Mouse (Mus musculus) olfactory bulb, adult 2 months (tissue): ENCODE measurements at regions not wholly inside any gene's neighbourhood (a gene's known extent, or its start where the extent isn't known, plus 50 kb on each side); places are given as distances from the start of the nearest gene placed in this dataset.

Source experiments
- H3K27ac ChIP-seq: fragments of 200-500 bp; 2 replicates; pipeline ENCODE4 v1.5.1; 2012; ENCODE audit warnings: low read depth, low read length; ENCODE audit not compliant: insufficient read depth
- H3K4me1 ChIP-seq: fragments of 200-500 bp; 2 replicates; pipeline ENCODE4 v1.6.1; 2012; ENCODE audit warnings: low read length; ENCODE audit not compliant: control insufficient read depth, insufficient read depth
- H3K4me3 ChIP-seq: fragments of 200-500 bp; 2 replicates; pipeline ENCODE4 v1.5.1; 2012; ENCODE audit warnings: mild to moderate bottlenecking, low read depth, low read length, moderate library complexity; ENCODE audit not compliant: insufficient read depth
- CTCF ChIP-seq: fragments of 200-500 bp; IDR thresholded peaks from 2 replicates; pipeline ENCODE4 v1.5.1; 2012; ENCODE audit warnings: low read depth, mild to moderate bottlenecking, low read length, moderate library complexity; ENCODE audit not compliant: insufficient read depth
- POLR2A ChIP-seq: fragments of 200-500 bp; IDR thresholded peaks from 2 replicates; pipeline ENCODE4 v1.6.1; 2012; ENCODE audit warnings: mild to moderate bottlenecking, low read depth, low read length, moderate library complexity; ENCODE audit not compliant: insufficient read depth
- WGBS: fragments of 180-500 bp; shearing (Covaris S2); methylation state at CpG from one replicate; pipeline ENCODE4 v1.1.7; 2018; 5-methylcytosine and 5-hydroxymethylcytosine counted together

DNA sequence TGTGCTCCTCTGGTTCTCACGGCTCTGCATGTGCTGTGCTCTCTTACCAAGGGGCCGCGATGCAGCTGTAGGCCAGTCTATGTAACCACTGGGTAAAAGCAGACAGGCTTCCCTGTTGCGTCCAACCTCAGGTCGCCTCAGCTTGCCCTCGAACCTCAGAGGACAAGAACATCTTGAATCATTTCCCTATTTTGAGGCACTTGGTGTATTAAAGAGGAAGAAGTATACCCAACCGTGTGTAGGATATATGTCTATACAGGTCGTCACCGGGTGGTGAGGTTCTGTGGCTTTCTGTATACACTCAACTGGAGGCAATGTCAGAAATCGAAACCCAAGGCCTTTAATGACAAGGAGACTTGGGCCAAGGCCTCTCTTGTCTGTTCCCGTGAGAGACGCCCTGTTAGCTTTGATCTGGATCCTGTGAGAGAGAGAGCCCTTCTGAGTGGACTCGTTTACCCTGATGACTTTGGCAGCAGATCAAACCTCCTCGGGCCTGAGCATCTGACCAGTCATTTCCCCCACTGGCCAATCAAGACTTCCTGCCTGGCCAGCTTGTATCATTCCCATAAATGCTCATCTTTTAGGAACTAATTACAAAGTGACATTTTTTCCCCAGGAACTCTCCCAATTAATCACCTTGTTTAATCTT, 135.3 kb downstream of the 1500009L16Rik start:
- 74% methylated on average over 14 of the region's 14 CpGs for WGBS
- no peaks in the 10 kb centered on the region for H3K4me1 ChIP-seq
- H3K27ac ChIP-seq = no peak overlapping the region
- no peak for TF ChIP-seq CTCF
- no peak for TF ChIP-seq POLR2A
- no peak overlapping the region for H3K4me3 ChIP-seq

DNA sequence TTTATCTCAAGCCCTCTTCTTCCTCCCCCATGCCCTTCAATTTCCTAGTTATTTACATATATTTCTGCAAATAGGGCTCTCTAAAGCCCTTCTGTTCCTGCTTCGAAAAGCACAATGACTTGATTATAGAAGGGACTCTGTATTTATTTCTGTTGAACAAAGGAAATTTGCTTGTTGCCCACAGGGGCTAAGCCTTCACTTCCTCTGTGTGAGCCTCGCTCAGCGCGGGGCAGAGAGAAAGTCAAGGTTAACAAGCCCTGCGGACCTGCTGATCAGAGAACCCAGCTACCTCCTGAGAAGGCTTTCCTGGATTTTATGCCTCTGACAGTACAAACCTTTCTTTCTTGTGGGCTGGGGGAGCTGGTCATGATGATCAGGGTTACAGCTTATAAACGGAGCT, 136.0 kb downstream of the 1500009L16Rik start:
- Histone ChIP-seq H3K27ac (no peak overlapping the region), H3K4me3 (no peak overlapping the region), H3K4me1 (no peaks in the 10 kb centered on the region)
- 55% methylated on average over 6 of the region's 6 CpGs for WGBS
- TF ChIP-seq POLR2A (no peak), CTCF (no peak)

GRCm38 (mm10) chr10:83859633-83860032, 137.0 kb downstream of the 1500009L16Rik start:
- WGBS = 78% methylated on average over 4 of the region's 4 CpGs
- no peak for TF ChIP-seq CTCF
- no peak for TF ChIP-seq POLR2A
- Histone ChIP-seq H3K27ac (no peak overlapping the region), H3K4me1 (no peaks in the 10 kb centered on the region), H3K4me3 (no peak overlapping the region)

DNA sequence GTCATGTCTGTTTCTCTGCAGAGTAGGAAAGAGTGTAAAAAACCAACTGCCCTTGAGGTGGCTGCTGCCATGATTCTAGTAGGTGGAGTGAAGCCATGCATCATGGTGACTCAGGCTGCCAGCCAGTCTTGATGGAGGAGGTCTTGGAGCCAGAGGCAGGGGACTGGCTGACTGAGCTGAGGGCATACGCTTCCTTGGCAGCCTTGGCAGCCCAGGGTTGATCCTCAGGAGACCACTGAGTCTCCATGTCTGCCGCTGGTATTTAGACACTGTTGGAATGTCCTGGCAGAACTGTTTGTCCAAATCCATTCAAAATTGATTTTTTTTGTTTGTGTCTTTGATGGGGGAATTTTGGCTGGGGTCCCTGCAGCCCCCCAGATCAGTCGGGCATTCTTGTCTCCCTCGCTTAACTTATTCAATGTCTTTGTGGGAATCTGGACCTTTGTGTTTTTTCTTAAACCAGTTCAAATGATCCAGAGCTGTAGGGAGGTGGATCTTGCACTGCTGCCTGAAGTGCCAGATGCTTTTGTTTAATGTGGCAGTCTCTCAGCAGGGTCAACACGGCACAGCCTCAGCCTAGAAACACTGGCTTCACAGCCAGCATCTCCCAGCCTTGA, 139.0 kb downstream of the 1500009L16Rik start:
- Histone ChIP-seq H3K27ac (no peak overlapping the region), H3K4me3 (no peak overlapping the region), H3K4me1 (no peaks in the 10 kb centered on the region)
- WGBS = 36% methylated on average over 5 of the region's 5 CpGs
- TF ChIP-seq POLR2A (no peak), CTCF (no peak)

DNA sequence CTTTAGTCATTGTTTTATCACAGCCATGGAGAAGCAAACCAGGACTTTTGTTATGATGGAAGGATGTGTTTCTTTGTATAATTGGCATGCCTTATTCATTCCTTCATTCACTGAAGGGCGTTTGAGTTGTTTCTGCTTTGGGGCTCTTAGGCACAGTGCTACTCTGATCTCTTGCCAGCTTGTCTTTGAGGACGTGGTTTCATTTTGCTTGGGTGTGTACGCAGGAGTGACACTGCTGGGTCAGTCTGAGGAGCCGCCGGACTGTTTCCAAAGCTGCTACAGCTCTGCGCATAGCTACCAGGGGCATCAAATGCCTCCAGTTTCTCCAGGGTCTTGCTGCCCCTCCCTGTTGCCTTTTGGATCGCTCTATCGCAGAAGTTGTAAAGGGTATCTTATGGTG, 141.9 kb downstream of the 1500009L16Rik start:
- WGBS = 69% methylated on average over 8 of the region's 8 CpGs
- Histone ChIP-seq H3K4me3 (no peak overlapping the region), H3K4me1 (no peaks in the 10 kb centered on the region), H3K27ac (no peak overlapping the region)
- TF ChIP-seq CTCF (no peak), POLR2A (no peak)

DNA sequence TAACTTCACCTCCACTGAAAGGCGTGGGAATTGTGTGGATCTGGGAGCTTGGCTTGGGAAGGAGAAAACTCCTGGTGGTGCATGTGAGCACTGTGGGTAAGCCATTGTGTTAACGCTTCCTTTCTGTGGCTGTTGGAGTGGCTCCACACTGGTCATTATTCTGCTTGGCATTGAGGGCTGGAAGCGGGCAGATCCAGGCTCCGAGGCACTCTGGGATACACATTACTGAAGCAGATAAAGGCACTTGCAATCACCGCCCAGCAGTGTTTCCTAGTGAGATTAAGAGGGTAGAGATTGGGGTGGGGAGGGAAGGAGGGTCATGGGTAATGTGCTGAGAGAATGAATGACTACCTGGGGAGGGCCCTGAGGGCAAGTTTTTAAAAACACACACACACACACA, 143.3 kb downstream of the 1500009L16Rik start:
- H3K4me3 ChIP-seq = no peak overlapping the region
- no peaks in the 10 kb centered on the region for H3K4me1 ChIP-seq
- H3K27ac ChIP-seq = no peak overlapping the region
- TF ChIP-seq CTCF (no peak), POLR2A (no peak)
- WGBS = 57% methylated on average over 5 of the region's 5 CpGs

DNA sequence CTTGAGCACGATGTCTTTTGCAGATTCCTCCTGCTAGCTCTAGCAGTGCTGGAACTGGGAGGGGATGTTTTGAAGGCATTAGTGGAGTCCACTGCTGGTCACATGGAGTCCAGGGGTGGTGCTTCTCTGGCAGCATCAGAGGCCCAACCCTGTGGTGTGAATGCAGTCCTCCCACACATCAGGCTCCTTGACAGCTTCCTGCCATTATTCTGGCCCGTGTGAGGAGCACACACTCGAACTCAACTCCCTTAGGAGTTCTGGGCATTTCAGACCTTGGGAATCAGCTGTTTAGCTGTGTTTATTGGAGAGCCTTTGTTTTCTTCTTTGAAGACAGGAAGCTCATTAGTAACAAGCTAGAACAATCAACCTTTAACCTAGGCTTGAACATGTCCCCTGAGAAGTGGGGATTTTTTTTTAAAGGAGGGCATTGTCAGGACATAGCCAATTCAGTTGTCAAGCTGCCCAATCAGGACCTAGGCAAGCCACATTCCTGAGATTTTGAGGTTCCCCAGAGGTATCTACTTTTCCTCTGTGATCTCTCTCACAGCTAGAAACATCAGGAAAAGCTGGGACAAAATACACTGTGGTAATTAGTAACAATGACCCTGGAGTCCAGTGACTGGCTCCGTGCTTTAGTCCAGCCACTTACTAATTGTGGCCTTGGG, 149.2 kb downstream of the 1500009L16Rik start:
- no peaks in the 10 kb centered on the region for H3K4me1 ChIP-seq
- WGBS = 65% methylated on average over 4 of the region's 4 CpGs
- H3K27ac ChIP-seq = no peak overlapping the region
- TF ChIP-seq POLR2A = no peak
- TF ChIP-seq CTCF = no peak
- H3K4me3 ChIP-seq = no peak overlapping the region

DNA sequence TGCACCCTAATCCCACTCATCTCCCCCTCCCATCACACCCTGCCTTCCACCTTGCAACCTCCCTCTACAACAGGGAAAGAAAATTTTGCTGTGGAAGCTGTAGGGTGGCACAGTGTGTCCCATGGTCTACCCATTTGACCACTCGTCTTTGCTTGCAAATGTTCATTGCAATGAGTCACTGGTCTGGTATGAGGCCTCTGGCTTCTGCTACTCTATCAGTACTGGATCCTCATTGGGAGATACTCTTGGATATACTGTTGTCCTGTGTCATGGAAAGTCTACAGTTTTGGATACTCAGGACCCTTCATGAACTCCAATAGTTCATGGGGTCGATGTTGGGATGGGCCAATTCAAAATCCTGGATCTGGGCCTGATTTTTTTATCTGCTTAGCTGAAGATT, 156.1 kb downstream of the 1500009L16Rik start:
- WGBS = 84% methylated on average over 2 of the region's 2 CpGs

DNA sequence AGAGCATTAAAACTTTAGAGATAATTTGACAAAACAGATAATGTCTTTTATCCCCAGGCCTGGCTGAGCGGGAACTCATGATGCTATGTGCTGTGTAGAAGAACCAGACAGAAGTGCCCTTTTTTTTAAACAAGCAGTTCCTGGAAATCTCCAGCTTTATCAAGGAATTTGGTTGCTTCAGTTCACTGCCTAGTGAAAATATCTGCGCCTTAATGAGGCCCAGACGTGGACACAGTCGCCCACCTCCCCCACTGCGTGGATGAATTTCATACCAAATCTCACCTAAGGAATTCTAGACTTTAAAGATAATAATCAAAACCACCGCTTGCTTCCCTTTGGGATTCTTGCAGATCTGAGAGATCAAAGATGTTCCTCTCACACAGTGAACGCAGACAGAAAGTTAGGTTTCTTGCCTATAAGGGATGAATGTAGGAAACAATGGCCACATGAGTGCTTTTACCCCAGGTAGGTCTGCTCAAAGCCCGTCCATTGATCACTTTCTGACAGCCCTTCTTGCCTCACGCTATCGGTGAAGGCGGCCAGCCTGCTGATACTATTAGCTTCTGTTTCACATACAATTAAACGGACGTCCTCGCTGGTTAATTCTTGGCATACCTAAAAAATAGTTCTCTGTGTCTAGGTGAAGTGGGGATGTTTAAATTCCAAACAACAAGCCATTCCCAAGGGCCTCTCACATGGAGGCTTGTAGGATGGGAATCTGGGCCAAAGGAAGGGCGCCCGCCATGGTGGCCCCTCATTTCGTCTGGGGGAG, 159.6 kb downstream of the 1500009L16Rik start:
- no peak overlapping the region for H3K27ac ChIP-seq
- WGBS = 92% methylated on average over 17 of the region's 17 CpGs
- no peak overlapping the region for H3K4me3 ChIP-seq
- TF ChIP-seq POLR2A (no peak), CTCF (no peak)
- H3K4me1 ChIP-seq = no peaks in the 10 kb centered on the region

More for the DNA sequence above, 156.1 kb downstream of the 1500009L16Rik start:
- Histone ChIP-seq H3K4me1 (no peaks in the 10 kb centered on the region), H3K27ac (no peak overlapping the region), H3K4me3 (no peak overlapping the region)
- TF ChIP-seq CTCF (no peak), POLR2A (no peak)
